Mouse (Mus musculus) liver, embryonic 11.5 days (tissue): ENCODE data around the gene Agap1. TPM values are rescaled to one million over a fixed set of nuclear protein-coding genes. Genes with fewer than 3 reads are reported as not detected.

ENCODE experiments used
- ATAC-seq: fragments of 200-750 bp; cut with Nextera tagmentation; replicated peaks from 2 replicates; pipeline ENCODE4 v1.8.0; 2017; ENCODE audit warnings: moderate number of reproducible peaks, mild to moderate bottlenecking, moderate TSS enrichment, moderate library complexity; ENCODE audit not compliant: low FRiP score
- DNase-seq: peaks from one replicate; pipeline ENCODE4 v3.0.0-alpha.2; 2017; ENCODE audit warnings: low spot score
- H3K27ac ChIP-seq: fragments of 300-500 bp; sonication (generic); 2 replicates; pipeline ENCODE4 v1.5.1; 2014; ENCODE audit warnings: mild to moderate bottlenecking, low read depth, low read length, control low read depth
- H3K27me3 ChIP-seq: fragments of 300-500 bp; sonication (generic); replicated peaks from 2 replicates; pipeline ENCODE4 v1.6.1; 2014; ENCODE audit warnings: low read length, mixed read lengths; ENCODE audit not compliant: control insufficient read depth, insufficient read depth
- H3K36me3 ChIP-seq: fragments of 300-500 bp; sonication (generic); 2 replicates; pipeline ENCODE4 v1.6.1; 2014; ENCODE audit warnings: mild to moderate bottlenecking, low read length, moderate library complexity, mixed read lengths; ENCODE audit not compliant: control insufficient read depth, insufficient read depth
- H3K4me1 ChIP-seq: fragments of 300-500 bp; sonication (generic); replicated peaks from 2 replicates; pipeline ENCODE4 v1.6.1; 2014; ENCODE audit warnings: low read length, mixed read lengths; ENCODE audit not compliant: control insufficient read depth, insufficient read depth
- H3K4me2 ChIP-seq: fragments of 300-500 bp; sonication (generic); 2 replicates; pipeline ENCODE4 v1.6.1; 2014; ENCODE audit warnings: mild to moderate bottlenecking, control low read depth, moderate library complexity
- H3K4me3 ChIP-seq: fragments of 300-500 bp; sonication (generic); 2 replicates; pipeline ENCODE4 v1.5.1; 2014; ENCODE audit warnings: low read depth, low read length, control low read depth
- H3K9ac ChIP-seq: fragments of 300-500 bp; sonication (generic); 2 replicates; pipeline ENCODE4 v1.6.1; 2014; ENCODE audit warnings: low read depth, low read length, control low read depth
- H3K9me3 ChIP-seq: fragments of 300-500 bp; sonication (generic); 2 replicates; pipeline ENCODE4 v1.6.1; 2016; ENCODE audit warnings: low read length, inconsistent platforms, mixed read lengths; ENCODE audit not compliant: control insufficient read depth
- WGBS: fragments of 180-500 bp; shearing (Covaris S2); extraction: QIAGEN DNeasy Blood & Tissue Kit; methylation state at CpG from one replicate; pipeline ENCODE4 v1.1.7; 2014; 5-methylcytosine and 5-hydroxymethylcytosine counted together
- polyA plus RNA-seq: library from polyadenylated mRNA; unstranded; fragments of >200 nt; fragmentation: Nextera tagmentation; extraction: Ambion mirVana; gene quantifications from 2 replicates; pipeline ENCODE4 v1.2.1, GENCODE M21; 2014

Agap1 gene
- polyA plus RNA-seq, 1 experiment from 2014 or later, result 4.6 TPM

DNA sequence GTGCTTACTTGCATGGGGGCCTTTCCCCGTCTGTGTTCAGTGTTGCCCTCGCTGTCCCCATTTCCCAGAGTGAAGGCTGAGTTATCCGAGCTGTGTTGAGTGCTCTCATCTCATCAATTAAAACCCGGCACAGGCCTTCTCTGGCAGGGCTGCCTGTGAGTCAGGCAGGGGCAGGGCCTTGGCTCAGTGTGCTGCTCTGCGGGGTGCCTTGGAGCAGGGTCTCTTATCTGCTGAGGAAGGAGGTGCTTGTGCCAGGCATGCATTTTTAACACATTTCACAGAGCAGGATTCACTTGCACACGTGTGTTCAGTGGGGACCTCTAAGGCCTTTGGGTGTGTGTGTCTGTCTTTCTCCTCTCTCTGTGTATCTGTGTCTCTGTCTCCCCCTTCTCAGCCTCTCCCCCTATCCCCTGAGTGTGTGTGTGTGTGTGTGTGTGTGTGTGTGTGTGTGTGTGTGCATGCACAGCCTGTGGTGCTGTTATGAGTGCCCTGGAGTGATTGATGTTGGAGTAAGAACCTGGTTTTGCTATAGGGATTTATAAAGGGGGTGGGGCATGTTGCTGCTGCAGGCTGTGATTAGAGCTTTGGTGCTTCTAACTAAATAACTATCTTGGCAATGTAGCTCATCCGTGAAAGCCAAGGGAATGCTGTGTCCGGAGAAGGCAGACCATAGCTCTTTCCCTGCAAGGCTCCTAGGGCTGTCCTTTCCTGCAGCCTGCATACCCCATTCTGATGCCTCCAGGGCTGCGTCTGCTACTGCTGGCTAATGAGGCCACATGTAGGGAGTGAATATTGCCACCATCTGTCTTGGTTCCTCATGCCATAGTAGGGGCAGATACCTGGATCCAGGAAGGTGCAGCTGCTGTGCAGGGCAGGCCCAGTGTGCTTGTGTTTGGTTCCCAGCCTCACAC lies 112.2 kb downstream of the Agap1 start:
- H3K4me3 ChIP-seq, result no peak overlapping the region
- ATAC-seq, result no peak
- WGBS, result 53% methylated on average over 9 of the region's 9 CpGs
- H3K9me3 ChIP-seq, result no peaks in the 10 kb centered on the region
- no peak overlapping the region for H3K27ac ChIP-seq
- H3K27me3 ChIP-seq, result no peaks in the 10 kb centered on the region
- peaks cover 15% of the 10 kb centered on the region for H3K4me1 ChIP-seq
- no peak overlapping the region for H3K9ac ChIP-seq
- H3K36me3 ChIP-seq, result no peaks in the 10 kb centered on the region
- no peak for DNase-seq
- no peak overlapping the region for H3K4me2 ChIP-seq

DNA sequence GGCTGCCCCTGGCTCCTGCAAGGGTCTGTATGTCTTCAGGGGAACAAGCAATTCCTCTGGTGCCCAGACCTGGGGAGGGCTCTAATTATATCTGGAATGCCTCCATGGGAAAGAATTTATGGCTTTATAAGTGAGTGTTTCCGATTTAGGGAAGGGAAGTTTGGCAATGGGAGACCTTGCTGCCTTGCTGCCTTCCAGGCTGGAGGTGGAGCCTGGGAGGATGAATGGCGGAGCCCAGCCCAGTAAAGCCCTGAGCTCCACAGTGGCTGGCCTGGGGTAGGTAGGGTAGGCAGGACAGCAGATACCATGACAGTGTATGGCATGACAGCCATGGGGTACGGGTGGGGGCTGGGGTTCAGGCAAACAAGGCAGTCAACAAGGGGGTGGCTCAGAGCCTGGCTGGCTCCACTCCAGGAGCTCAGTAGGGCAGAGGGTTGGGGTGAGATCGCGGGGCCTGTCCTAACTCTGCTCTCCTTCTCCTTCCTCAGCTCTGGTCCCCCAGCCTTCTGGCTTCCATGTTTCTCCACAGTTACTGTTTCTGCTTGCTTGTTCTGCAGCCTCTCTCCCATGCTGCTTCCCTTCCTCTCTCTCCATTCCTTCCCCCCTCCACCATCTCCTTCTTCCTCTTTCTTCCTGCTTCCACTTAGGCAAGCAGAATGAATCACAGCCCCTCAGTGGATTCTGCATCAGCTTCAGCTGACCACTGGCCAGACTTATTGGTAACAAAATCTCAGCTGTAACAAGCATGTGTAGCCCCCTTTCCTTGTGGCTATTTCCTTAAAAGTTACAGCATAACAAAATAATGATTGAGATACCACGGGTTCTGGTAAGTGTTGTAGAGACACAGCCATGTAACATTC lies 114.2 kb downstream of the Agap1 start:
- H3K4me3 ChIP-seq, result no peak overlapping the region
- no peak overlapping the region for H3K9ac ChIP-seq
- ATAC-seq (no peak), DNase-seq (no peak)
- peaks cover 15% of the 10 kb centered on the region for H3K4me1 ChIP-seq
- WGBS, result 67% methylated on average over 6 of the region's 6 CpGs
- H3K27ac ChIP-seq, result no peak overlapping the region
- no peaks in the 10 kb centered on the region for H3K9me3 ChIP-seq
- no peak overlapping the region for H3K4me2 ChIP-seq
- no peaks in the 10 kb centered on the region for H3K36me3 ChIP-seq
- no peaks in the 10 kb centered on the region for H3K27me3 ChIP-seq

DNA sequence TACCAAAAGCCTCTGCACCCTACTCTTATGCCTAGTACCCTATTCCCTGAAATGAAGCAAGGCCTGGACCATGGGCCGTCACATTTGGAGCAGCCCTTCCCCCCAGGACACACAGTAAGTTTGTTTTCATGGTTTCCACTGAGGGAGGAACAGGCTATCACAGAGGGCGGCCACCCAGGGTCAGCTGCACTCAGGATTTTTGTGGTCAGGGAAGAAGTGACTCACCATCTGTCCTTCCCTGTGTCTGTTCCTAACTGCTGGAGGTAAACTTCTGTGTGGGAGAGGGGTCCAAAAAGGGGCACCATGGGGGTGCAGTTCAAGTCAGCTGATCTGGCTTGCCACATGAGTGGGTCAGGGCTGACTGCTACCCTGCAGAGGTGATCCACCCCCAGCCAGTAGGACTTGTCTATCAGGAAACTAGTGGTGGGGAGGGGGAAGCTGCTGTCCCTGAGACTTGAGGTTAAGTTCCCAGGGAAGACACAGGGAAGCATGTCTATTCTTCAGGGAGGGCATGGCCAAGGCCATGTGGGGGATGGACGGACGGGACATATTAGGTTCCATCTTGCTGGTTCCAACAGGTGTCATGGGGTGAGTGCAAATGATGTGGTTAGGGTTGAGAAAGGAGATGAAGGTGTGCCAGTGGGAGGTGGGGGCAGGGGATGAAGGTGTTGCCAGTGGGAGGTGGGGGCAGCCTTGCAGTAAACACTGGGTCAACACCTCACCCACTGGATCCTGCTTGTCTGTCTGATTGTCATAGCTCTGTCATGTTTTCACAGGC lies 116.1 kb downstream of the Agap1 start:
- Histone ChIP-seq H3K9me3 (no peaks in the 10 kb centered on the region), H3K36me3 (no peaks in the 10 kb centered on the region), H3K4me3 (no peak overlapping the region), H3K4me1 (peaks cover 15% of the 10 kb centered on the region), H3K27ac (no peak overlapping the region), H3K9ac (no peak overlapping the region), H3K27me3 (no peaks in the 10 kb centered on the region), H3K4me2 (no peak overlapping the region)
- 67% methylated on average over 4 of the region's 4 CpGs for WGBS
- DNase-seq (no peak), ATAC-seq (no peak)

DNA sequence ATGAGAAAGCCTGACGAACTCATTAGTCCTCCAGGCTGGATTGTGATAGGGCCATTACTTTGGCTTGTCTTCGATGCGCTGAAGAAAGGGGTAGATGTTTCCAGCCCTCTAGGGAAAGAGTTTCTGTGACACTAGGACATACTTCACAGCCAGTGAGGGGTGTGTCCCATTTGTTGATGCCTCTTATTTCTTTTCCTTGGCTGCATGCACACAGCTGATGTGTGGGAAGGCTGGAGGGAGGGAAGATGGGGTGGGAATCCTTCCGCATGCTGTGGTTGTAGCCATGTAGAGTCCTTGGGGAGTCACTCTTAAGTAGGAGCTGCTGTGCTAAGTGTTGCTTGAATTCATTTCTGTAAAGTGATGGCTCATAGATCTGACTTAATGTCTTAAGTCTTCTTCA lies 118.9 kb downstream of the Agap1 start:
- Histone ChIP-seq H3K36me3 (no peaks in the 10 kb centered on the region), H3K4me2 (no peak overlapping the region), H3K9ac (no peak overlapping the region), H3K27me3 (no peaks in the 10 kb centered on the region), H3K27ac (no peak overlapping the region), H3K4me3 (no peak overlapping the region), H3K9me3 (no peaks in the 10 kb centered on the region), H3K4me1 (peaks cover 19% of the 10 kb centered on the region)
- ATAC-seq, result no peak
- DNase-seq, result no peak
- WGBS, result 94% methylated on average over 4 of the region's 4 CpGs

DNA sequence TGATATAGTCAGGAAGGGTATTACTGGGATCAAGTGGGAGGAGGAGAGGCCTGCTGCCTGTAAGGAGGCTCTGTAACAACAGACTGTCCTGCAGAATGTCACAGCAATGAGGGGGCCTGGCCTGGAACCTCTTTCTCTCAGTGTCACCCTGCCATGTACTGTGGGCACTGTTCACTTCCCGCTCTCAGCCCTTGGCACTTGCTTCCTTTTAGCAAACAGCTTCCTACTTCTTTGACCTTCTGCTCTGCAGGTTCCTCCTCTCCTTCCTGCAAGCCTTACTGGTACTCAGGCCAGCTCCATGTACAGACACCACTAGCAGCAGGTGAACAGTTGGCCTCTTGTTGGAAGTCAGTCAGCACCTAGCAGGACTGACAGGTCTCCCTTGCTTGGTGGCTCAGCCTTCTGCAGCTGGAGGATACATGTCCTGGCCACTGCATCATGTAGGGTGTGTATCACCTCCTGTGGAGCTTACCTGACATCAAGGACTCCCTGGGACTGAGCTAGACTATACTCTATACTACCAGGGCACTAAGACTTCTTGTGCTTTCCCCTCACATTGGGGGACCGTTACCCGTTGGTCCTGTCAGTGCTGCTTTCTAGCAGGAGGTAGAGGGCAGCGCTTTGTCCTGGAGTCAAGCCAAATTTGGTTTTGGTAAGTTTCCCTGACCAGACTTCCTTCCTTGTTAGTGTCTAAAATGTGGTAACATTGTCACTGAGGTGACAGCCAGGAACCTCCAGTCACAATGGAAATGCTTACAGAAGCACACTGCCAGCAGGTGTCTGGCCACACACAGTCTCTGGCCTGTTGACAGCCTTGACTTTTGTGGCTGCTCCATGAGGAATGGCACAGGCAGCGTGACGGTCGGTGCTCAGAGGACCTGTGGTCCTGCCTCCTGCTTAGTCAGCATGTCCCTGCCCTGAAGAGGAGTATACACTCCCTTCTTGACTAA lies 120.6 kb downstream of the Agap1 start:
- Histone ChIP-seq H3K27me3 (peaks cover 7% of the 10 kb centered on the region), H3K4me1 (peaks cover 12% of the 10 kb centered on the region), H3K4me2 (no peak overlapping the region), H3K9ac (no peak overlapping the region), H3K27ac (no peak overlapping the region), H3K9me3 (no peaks in the 10 kb centered on the region), H3K4me3 (no peak overlapping the region), H3K36me3 (no peaks in the 10 kb centered on the region)
- DNase-seq, result no peak
- 56% methylated on average over 7 of the region's 7 CpGs for WGBS
- ATAC-seq, result no peak

DNA sequence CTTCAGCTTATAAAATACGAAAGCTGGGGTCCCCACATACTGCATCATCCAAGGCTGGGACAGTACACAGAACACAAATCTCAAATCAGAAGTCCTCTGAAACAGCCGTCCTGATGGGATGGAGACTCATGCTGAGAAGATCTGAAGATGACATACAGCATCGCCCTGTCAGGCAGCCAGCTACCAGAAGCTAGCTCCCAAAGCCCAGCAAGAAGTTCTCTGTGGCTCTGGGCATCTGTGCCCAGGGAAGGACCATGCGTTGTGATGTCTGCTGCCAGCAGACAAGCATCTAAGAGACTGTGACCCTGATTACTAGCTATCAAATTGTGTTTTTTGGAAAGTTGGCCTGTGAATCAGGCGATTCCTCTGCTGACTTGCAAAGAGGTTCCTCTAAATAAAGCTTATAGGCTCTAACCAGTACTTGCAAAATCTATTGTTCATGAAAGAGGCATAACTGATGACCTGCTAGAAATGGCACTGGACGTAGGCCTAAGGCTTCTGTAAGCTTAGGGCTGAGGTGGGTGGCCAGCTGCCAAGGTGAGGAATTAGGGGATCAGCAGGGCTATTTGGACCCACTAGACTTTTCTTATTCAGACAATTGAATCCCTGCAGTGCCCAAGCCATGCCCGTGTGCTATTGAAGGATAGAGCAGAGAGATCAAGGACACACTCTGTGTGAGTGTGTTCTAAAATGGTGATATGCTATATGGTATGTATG lies 121.7 kb downstream of the Agap1 start:
- Histone ChIP-seq H3K4me1 (peaks cover 17% of the 10 kb centered on the region), H3K4me3 (no peak overlapping the region), H3K9me3 (no peaks in the 10 kb centered on the region), H3K9ac (no peak overlapping the region), H3K36me3 (no peaks in the 10 kb centered on the region), H3K4me2 (no peak overlapping the region), H3K27me3 (peaks cover 18% of the 10 kb centered on the region), H3K27ac (no peak overlapping the region)
- 71% methylated on average over 7 of the region's 7 CpGs for WGBS
- no peak for DNase-seq
- ATAC-seq, result no peak

DNA sequence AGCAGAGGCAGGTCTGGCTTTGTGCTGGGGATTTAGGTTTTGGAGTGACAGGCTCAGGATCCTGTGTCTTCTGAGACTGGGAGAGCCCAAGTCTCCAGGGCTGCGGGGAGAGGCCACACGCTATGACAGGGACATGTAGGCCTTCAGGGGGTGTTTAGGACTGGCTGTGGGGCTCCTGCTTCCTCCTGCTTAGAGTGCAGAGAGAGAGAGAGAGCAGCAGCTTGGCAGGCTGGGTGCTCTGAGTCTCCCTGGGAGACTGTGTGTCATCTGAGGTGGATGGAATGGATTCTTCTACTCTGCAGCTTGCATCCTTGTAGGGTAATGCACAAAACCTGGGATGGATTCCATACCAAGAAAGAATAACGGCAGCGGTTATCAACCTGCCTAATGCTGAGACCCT lies 122.4 kb downstream of the Agap1 start:
- peak; percentile 41 for DNase-seq
- Histone ChIP-seq H3K27me3 (peaks cover 24% of the 10 kb centered on the region), H3K9ac (no peak overlapping the region), H3K4me1 (peaks cover 21% of the 10 kb centered on the region), H3K27ac (0 out of 2 replicates have a peak overlapping the region, but pooled peaks have one; percentile 41), H3K36me3 (no peaks in the 10 kb centered on the region), H3K9me3 (no peaks in the 10 kb centered on the region), H3K4me2 (peak overlapping the region; percentile 31), H3K4me3 (no peak overlapping the region)
- 35% methylated on average over 4 of the region's 4 CpGs for WGBS
- no peak for ATAC-seq
